Mouse (Mus musculus): ENCODE results near the gene Arfgef3. TPM values are rescaled to one million over a fixed set of nuclear protein-coding genes. Genes with fewer than 3 reads are reported as not detected.
A peak's percentile ranks its signal among the peaks of the same experiment; 100 is the strongest.

Gene Arfgef3
- total RNA-seq (2022) = 100 to 1,000 TPM in 1 of 4 experiments, 10 to 100 TPM in 3; 80.7 to 102 (median 88.5) TPM

DNA sequence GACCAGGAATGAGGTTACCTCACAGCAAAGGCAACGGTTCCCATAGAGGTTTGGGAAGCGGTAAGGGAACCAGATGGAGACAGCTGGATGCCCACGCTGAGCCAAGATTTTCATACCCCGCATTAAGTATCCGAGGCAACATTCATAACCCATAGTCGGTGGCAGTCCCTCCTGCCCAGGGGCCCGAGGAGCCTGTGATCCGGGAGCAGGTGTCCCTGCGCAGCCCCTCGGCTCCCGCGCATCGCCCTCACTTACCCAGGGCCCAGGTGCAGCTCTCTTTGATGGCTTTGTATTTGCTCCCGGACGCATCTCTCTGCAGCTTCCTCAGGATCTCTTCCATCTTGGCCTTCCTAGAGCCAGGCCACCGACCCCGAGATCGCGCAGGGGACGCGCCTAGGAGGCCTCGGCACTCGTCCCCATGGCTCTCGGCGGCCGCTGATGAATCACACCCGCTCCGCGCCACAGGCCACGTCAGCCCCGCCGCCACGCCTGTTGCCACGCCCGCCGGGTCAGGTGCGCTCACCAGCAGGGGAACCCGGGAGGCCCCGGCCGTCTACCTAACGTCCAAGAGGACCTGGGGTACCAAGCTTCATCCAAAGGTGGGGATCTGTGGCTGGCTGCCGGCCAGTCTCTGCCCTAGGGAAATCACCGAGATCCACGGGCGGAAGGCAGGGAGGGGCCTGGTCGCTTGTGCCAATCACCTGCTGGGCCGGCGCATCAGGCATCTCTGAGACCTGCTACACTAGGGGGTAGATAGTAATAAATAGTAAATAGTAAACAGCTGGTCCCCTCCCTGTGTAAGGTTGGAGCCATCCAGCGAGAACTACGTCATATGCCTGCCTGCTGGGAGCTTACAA, at the start of gene Arfgef3:
Arfgef3 (minus strand) TSS at position 664 of the 857 bp plus-strand sequence.
- DNase-seq (ENCODE audit: low spot score in 2 of 2) = peak; percentile 75 to 76

DNA sequence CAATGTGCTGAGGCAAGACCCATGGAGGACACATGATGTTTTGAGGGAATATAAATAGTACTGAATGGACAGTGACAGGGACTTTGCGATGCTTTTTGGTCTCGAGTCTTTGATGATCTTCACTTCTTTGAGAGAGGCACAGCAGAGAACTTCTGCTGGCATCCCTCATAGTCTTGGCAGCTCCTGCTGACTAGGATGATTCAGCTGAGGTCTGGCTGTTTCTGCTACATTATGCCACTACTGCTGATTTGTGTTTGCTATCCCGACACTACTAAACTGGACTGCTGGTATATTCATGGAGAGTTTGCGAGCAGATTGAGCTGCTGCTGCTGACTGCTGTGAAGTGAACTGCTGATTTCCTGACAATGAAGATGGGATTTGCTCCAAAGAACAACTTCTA, 46.3 kb upstream of the Arfgef3 start:
- DNase-seq (ENCODE audit: low spot score in 2 of 2) = no peak

DNA sequence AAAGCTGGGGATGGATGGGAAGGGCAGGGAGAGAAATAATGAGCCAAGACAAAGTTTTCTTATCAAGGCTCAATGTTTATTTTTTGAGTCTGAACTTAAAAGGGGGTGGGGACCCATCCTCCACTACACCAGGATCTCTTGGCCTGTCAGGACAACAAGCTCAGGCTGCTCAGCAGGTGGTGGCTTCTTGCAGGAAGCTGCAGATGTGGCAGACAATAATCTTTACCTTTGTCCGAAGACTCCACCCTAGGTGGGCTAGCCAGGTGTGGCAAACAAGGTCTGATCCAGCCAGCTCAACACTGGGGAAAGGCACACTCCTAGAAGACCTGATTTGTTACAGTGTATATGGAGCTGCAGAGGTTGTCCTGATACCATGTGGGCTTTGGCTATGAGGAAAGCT, 44.9 kb upstream of the Arfgef3 start:
- DNase-seq (ENCODE audit: low spot score in 2 of 2) = no peak

DNA sequence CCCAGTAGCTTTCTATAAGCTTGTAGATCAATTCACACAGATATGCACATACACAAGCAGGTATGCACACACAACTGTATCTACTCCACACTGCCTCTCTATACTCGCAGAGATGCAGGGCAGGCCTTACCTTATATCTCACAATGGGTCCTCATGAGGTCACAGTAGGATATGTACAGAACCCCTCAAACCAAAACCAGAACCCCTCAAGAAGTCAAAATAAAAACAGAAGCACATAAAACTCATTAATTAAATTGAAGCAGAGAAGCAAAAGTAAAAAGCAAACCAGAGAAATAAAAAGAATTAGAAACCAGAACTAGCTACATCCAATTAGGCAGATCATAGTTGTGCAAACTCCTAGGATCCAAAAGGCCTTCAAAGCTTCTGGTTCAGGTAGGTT, 42.9 kb upstream of the Arfgef3 start, which contains the start of gene Gm4922:
Gm4922 (minus strand) TSS at position 101 of the 400 bp plus-strand sequence.
- DNase-seq (ENCODE audit: low spot score in 2 of 2) = no peak

DNA sequence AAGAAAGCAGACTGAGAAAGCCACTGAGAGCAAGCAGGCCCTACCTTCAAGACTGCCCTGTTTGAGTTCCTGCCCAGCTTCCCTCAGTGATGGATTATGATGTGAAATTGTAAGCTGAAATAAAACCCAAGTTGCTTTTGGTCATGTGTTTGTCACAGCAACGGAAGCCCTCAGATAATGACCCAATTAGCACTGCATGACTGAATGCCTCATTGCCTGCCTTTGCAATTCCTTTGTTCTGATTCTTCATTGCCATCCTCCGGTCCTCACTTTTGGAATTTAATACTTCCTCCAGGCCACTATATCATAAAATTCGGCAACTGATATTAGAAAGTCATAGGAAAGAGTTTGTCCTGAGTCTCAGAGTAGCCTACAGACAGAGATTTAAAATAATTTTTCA, 33.8 kb upstream of the Arfgef3 start:
- DNase-seq (ENCODE audit: low spot score in 2 of 2) = no peak

DNA sequence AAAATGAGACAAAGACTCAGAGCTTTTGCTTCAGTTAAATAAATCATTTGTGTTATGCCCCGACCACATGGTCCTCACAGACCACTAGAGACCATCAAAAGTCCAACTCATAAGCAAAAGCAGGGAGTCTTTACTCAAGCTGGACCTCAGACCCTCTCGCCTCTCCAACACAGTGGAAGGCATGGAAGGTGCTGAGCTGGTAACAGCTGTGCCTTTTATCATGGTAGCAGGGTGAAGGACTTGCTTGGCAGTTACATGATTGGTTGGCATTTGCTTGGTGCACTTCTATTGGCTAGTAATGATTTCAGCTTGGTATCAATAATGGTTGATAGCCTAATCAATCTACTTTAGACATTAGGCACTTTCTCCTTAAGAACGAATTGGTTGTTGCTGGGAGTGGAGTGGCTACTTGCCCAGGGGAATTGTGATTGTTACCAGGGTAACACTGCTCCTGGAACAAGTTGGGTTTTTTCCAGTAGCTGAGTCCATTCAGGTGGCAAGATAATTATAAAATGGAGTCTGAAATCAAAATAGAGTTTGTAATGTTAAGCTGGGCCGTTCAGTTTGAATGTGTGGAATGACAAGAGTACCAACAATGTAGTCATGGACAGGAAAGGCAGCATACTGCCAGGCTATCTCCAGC, 28.9 kb upstream of the Arfgef3 start:
- no peak for DNase-seq (ENCODE audit: low spot score in 2 of 2)

DNA sequence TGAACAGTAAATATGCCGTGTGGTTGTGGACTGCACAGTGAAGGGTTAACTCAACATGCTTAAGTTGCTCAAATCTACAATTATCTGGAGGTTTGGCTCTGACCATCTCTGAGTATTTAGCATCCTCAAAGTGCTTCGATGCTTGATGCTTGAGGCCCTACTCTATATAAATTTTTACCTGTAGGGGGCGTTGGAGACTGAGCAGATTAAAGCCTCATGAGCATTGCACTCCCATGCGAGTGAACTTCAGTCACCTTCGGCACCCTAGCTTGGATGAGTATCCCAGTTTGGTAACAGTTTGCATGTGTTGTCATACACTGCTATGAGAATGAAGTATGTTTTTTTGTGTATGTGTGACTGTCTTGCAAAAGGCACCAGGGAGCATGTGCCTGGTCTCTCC, 26.2 kb upstream of the Arfgef3 start:
- no peak for DNase-seq (ENCODE audit: low spot score in 2 of 2)

DNA sequence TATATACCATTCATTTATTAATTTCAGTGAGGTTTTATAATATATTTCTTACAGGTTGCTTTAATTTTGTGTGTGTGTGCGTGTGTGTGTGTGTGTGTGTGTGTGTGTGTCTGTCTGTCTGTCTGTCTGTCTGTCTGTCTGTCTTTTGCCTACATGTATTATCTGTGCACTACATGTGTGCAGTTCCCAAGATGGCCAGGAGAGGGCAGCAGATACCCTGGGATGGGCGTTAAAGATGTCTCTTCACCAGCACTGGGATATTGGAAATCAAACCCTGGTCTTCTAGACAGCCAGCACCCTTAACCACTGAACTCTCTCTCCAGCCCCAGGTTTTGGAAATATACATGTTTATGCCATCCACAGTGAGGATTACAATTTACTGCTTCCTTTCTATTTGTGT, 16.5 kb upstream of the Arfgef3 start:
- peak in 1 of 2 experiments; percentile 24 for DNase-seq (ENCODE audit: low spot score in 2 of 2)

DNA sequence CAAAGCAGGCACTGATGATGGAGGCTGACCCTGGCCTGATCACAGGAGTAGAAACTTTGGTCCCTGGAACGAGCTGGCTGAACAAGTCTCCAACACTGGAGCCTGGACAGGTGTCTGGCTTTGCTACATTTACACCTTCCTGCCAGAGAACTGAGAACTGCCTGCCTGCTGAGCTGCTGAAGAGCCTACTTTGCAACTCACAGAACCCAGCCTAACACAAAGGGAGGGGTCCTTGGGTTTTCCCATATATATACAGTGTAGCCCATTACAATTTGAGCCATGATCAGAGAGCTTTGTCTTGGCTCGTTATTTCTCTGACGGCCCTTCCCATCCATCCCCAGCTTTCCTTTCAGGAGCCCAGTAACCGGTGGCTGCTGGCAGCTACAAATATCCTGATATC, 6.3 kb upstream of the Arfgef3 start:
- DNase-seq (ENCODE audit: low spot score in 2 of 2) = no peak

DNA sequence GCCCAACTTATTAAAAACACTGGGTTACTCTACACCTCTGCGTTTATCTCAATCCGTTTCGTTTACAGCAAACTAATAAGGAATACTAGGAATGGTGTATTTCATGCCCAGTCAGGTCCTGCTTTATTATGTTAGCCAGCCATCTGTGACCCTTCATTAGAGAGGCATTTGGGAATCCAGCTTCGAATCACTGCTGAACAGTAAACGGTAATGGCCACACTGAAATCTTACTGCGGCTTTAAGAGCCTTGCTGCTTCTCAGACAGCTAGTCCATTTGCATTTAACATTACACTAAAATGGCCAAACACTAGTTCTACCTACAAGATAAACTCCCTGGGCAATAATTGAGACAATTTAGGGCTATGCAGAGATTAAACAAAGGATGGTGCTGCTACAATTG, 1.7 kb downstream of the Arfgef3 start:
- DNase-seq (ENCODE audit: low spot score in 2 of 2) = no peak

DNA sequence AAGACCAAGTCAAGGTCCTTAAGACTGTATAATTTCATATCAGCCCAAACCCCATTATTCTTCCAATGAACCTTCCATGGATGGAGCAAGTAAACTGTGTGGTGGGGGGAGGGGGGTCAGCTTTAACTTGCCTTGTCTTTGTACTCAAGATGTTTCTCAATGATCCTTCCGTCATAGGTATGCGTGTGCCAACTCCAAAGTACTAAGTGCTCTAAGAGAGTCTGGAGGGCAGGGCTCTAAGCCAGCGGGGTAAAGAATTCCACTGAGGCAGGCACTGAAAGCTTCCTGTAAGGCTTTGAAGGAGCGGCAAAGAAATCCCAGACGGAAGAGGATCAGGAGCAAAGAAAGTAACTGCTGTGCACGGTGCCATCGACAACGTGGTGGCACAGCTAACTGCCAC, 2.7 kb downstream of the Arfgef3 start:
- no peak for DNase-seq (ENCODE audit: low spot score in 2 of 2)

DNA sequence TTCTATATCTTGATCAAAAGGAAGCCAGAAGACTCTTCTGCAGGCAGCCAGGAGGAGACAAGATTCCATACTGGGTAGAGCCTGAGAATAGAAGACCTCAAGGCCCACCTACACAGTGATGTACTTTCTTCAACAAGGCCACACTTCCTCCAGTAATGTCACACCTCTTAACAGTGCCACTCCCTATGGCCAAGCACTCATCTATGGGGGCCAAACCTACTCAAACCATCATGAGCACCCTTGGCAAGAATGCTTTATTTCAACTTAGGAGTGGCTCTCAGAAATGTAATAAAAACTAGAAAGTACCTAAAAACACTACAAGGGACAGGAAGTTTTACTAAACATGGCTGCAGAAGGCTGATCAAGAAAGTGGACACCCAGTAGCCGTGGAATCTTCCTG, 15.2 kb downstream of the Arfgef3 start:
- DNase-seq (ENCODE audit: low spot score in 2 of 2) = no peak

DNA sequence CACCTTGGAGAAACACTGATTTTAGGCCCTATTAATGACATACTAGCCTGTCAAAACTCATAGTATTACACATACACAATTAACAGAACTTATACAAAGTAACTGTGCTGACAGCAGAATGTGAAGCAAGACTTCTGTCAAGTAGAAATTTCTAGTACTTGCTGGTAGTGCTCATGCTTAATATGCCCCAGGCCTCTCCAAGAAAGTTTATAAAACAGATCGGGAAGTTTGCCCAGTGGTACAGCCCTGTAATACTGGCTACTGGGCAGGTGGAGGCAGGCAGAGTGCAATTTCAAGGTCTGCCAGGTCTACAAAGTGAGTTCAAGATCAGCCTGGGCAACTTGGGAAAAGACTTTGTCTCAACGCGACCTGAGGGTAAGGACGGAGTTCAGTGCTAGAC, 32.3 kb downstream of the Arfgef3 start:
- DNase-seq (ENCODE audit: low spot score in 2 of 2) = no peak

DNA sequence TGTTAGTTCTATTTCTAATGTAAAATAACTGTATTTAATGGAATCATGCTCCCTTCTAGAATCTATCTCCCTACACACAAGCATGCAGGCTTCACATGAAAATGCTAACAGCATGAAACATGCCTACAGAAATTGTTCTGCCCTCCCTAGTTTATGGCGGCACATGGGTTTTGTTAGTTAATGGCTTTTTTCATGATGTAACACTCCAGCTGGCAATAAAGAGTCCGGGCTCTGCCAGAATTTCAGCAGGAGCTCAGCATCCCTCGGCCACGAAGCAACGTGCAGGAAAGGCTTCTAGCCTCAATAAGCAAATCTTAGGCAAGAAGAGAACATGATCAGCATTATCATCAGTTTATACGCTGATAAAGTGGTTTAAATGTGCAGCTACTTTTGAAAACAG, 32.8 kb downstream of the Arfgef3 start:
- peak in 1 of 2 experiments; percentile 18 for DNase-seq (ENCODE audit: low spot score in 2 of 2)

DNA sequence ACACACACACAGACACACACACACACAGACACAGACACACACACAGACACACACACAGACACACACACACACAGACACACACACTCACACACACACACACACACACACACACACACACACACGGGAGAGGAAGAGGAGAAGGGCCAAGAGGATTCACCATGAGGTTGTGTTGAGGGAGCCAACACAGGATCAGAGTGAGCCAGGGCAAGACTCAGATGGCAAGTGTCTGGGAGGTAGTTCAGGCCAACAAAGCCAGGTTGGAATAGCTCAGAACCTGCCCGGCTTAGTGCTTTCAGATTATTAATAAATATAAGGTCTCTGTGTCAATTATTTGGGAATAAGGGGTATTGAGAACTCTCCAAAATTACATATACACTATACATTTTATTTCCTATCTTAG, 33.9 kb downstream of the Arfgef3 start:
- DNase-seq (ENCODE audit: low spot score in 2 of 2) = no peak

DNA sequence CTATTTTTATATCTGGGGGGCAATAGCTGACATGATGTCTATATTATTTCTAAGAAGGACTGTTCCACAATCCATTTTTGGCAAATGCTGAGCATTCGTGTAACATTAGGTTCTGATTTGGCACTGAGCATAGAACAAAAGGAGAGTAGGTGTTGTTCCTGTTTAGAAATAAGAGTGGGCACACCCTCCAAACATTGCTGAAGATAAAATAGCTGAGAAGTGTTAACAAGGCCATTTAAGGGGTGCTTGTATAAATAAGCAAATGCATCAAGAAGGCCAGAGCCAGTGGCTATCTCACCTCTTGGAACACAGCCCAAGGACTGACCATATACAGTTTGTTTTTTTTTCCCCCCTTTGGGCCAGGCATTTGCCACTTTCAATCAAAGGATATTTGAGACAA, 35.1 kb downstream of the Arfgef3 start:
- DNase-seq (ENCODE audit: low spot score in 2 of 2) = no peak

DNA sequence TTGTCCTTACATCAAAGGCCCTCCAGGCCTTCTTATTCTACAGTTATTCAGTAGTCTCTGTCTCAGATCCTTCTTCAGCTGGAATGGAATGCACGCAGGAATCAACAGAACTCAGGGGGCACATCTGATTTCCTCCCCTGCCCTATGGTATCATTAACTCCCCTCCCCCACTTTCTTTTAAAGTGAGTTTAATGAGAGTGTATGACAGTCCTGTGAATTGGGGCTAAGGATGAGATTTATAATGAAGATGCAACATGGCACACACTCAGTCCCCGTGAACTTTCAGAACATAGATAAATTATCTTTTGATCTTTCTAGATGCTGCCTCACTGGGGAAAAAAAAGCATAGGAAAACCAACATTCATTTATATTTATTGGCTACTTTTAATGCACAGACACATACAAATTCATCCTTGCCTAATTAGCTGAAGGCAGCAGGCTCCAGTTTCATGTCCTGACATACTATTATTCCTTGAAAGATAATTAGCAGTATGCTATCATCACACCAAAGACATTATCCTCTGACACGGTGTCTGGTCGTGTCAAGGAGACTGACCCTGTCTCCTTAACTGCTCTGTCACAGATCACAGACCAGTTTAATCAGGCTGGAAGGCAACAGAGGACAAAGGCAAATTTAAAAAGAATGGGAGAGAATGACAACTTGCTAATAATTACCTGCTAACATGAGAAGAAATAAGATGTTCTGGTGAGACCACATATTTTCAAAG, 39.2 kb downstream of the Arfgef3 start:
- DNase-seq (ENCODE audit: low spot score in 2 of 2) = no peak

DNA sequence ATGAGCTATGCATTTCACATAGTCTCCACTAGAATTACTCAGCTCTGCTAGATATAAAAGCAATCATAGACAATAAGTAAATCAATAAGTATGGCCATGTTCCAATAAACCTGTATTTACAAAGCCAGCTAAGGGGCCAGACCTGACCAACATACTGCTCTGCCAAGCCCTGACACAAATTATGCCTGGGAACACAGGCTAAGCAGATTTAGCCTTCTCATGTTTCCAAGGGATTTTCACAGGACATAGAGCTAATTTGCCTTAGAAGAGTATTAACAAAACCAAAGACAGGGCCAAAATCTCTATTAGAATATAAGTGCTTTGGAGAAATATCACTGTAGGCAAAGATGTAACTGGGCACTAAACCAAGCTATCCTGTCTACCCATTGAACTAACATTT, 42.2 kb downstream of the Arfgef3 start:
- no peak for DNase-seq (ENCODE audit: low spot score in 2 of 2)

DNA sequence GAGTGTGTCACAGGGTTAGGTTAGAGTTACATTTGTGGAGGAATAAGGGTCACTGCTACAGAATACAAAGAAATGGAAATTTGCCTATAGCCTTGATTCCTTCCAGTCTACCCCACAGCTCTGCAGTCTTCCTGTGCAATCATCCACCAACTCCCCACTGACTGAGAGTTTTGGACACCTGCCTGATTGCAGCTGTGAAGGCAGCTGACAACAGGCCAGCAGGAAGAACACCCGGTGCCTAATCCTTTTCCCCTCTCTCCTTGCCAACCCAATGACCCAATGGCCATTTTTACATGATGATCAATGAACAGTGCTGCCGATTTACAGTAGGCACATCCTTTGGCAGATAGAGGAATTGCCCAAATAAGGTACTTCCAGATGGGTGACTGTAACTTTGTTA, 43.6 kb downstream of the Arfgef3 start:
- no peak for DNase-seq (ENCODE audit: low spot score in 2 of 2)

DNA sequence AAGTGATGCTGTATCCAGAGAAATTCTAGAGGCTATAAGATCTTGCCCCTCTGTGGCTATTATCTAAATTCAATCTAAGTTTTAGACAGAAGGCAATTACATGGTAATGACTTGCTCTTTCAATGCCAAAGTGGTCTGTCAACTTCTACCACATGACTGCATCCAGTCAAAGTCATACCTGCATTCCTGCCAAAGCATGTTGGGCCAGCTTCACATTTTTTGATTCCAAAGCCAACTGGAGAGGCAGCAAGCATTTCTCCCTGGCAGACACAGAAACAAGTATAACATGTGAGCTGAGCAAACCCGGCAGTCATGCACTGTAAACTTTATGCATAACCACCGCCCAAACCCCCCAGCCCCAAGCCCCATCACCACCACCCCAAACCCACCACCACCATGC, 44.6 kb downstream of the Arfgef3 start:
- DNase-seq (ENCODE audit: low spot score in 2 of 2) = no peak

DNA sequence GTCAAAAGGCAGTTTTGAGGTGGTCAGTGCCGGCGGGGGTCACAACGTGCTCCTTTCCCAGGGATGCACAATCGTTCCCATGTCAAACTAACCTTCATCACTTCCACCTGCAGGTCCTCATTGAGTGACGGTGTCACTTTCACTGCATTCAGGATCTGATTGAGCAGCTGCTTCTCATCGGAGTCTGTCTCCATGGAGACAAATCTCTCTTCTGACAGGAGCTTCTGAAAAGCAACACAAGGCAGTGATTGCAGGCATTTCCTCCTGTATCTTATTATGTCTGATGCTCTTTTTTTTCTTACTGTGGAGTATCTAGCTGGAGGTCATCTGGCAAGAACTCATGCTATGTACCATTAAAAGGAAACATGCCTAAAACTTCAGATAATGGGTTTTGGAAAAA, 47.3 kb downstream of the Arfgef3 start:
- no peak for DNase-seq (ENCODE audit: low spot score in 2 of 2)

DNA sequence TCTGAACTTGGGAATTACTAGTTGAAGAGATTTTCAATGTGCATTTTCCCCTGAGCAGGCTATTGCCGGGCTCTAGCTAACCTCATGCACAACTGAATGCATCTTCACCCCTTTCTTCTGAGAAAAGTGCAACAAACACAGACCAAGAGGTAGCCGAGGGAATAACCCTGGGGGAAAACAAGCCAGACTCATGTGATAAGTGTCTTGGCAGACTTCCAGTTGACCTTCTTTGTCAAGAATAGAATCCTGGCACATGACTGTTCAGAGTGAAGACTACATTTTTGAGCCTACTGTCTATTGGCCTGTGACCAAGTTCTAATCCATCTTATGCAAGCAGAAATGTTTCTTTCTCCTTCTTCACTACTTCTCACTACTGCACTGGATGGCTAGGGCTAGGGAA, 55.5 kb downstream of the Arfgef3 start:
- no peak for DNase-seq (ENCODE audit: low spot score in 2 of 2)
